Mouse (Mus musculus) hematopoietic stem cell, adult 5-6 weeks (primary cell): Measurements from ENCODE around the gene Mcrip1. TPM values are rescaled to one million over a fixed set of nuclear protein-coding genes. Genes with fewer than 3 reads are reported as not detected.

Experiments used
- ATAC-seq, 2 experiments: fragments of 125-278 bp in 1 of 2; replicated peaks in 1 of 2; 2 replicates each; pipeline ENCODE4 v1.8.0; 2016 to 2017; ENCODE audit warnings: inconsistent platforms in 2 of 2, mild to moderate bottlenecking in 2 of 2, moderate number of reproducible peaks in 2 of 2, low read depth in 1 of 2, moderate TSS enrichment in 1 of 2; ENCODE audit not compliant: low FRiP score in 2 of 2, poor library complexity in 2 of 2, severe bottlenecking in 2 of 2, insufficient read depth in 1 of 2, low TSS enrichment in 1 of 2
- total RNA-seq: library from RNA; stranded (forward); fragments of 172-1452, 232-1000 nt; gene quantifications from 2 replicates; pipeline ENCODE4 v1.2.3, GENCODE M21; 2017

Gene Mcrip1
- total RNA-seq, 1 experiment from 2014 or later, result 11.6 TPM

DNA sequence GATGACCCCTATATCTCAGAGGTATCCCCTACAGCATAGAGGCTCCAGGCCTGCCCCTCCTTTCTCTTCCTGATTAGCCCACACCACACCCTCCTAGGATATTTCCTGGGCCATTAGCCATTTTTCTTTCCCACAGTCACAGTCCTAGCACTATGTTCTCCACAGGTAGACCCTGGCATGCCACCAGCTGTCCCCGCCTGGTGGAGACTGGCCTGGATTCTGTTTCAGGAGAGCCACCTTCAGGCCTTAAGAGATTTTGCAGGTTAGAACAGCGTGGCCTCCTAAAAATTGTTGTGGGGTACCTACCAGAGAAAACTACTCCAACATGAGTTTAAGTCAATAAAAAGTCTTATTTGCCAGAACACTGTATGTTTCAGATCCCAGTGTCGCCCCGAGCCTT, 42.6 kb downstream of the Mcrip1 start:
- peak; percentile 58 to 61; a peak in 2 of 4 replicates for ATAC-seq

DNA sequence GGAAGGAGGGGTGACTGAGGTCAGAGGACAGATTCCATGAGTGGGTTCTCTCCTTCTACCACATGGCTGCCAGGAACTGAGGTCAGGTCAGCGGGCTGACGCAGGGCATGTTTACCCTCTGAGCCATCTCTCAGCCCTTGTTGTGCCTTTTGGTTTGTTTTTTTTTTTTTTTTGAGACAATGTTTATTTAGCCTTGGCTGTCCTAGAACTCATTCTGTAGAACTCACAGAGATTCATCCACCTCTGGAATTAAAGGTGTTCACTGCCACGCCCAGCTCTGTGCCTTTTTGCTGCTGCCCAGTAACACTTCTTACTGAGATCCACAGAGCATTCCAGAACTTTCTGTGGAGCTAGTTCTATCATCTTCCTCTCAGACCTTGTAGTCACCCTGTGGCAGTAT, 43.9 kb downstream of the Mcrip1 start:
- ATAC-seq, result no peak

DNA sequence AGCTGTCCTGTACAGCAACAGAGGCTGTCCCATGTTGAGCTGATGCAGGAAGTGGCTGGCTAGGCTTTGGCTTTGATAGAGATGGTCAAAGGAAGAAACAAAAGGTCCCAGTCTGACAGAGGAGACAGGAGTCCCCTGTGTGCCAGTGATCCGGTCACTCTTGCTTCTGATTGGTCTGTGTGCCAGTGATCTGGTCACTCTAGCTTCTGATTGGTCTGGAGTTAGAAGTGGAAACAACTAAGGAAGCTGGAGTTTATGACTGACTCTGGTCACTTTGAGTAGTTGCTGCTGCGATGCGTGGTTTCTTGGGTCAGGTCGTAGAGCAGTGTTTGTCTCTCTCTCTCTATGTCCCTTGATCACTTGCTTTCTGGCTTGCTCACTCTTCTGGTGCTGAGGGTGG, 47.8 kb downstream of the Mcrip1 start:
- ATAC-seq, result no peak

DNA sequence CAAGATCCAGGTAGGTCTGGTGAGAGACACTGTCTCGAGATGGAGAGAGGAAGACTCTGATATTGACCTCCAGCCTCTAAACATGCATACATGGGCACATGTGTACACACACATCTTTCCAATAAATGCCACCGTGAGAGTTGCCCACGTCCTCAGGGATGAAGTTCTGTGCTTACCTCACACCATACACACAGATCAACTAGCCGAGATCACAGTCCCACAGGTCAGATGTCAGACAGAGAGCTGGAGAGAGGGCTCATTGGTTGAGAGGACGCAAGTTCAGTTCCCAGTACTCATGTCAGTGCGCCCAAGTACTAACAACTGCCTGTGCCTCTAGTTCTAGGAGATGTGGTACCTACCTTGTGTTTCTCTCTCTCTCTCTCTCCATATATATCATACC, 48.5 kb downstream of the Mcrip1 start:
- no peak for ATAC-seq

DNA sequence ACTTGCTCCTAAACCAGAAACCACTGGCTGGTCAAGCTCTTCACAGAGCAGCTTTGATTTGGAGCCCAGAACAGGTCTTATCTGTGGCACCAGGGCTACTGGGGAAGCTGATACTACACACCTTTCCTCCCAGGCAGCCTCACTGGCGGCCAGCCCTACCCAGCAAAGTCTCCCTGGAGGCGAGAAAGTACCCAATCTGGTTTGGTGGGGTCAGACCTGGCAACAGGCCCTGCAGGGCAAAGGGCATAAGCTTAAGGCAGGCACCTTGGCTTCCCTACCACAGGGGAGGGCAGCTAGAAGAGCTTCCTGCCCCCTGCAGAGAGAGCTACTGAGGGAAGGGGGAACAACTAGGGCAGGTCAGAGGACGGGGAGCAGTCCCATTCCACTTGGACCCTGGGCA, 49.2 kb downstream of the Mcrip1 start:
- ATAC-seq, result no peak

DNA sequence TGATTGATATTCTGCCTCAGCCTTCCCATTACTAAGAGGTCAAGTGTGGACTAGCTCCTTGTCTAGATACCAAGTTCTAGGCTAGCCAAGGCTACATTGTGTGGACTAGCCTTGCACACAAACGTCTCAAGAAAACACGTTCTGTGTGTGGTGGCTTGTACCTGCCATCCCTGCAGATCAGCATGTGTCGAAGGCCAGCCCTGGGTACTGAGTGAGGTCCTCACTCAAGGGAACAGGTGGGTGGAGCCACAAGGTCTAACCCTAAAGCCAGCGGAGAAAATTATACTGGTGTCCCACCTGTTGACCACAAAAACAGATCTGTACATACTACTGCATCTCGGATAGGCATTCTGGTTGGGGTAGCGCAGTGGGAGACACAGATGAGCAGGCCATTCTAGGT, 49.6 kb downstream of the Mcrip1 start:
- ATAC-seq, result no peak

DNA sequence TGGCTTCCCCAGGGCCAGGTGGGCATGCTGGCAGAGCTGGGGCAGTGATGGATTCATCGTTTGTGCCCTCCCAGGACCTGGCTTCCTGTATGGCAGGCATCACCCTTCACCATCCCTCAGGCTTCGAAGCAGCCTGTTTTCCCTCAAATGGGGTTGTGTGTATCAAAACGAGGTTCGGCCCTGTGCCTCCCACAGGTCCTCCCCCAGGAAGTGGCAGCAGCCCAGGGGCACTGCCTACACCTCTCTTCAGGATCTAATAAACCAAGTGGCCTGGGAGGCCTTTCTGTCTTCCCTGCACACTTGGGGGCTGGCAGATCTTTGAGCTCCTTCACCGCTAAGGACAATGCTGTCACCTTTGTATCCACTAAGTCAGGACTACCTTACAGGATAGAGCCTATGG, 50.6 kb downstream of the Mcrip1 start:
- ATAC-seq, result no peak

DNA sequence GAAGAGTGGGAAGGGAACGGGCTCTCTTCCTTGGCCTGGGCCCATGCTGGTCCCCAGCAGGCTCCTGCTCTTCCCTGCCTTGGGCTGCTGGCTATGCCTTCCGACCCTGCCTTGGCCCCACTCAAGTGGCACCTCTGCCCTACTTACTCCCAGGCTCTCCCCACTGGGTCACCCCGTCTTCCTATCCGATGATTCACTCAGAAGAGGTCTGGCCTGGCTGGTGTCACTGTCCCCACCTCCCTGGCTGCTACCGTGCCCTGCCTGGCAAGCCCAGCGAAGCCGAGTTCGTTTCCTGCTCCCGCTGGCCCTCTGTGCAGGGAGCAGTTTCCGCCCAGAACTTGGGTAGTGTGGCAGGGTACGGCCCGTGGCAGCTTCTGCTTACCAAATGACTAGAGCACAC, 51.3 kb downstream of the Mcrip1 start:
- ATAC-seq, result no peak

DNA sequence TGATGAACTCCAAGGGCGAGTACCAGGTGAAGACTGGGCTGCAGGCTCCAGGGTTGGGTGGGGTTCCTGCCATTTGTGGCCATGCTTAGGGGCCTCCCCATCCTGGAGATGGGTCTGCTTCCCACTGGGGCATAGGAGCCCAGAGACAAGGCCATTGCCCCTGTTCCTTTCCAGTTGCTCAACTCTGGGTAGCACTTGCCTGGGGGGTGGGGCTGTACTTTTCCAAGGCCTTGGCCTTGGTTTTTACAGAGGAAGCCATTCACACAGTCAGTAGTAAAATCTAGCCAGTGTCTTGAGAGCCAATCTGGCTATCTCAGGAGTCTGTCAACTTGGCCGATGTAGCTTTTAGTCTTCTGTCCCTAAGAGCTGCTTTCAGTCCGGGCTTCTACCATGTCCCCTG, 52.1 kb downstream of the Mcrip1 start:
- ATAC-seq, result no peak

DNA sequence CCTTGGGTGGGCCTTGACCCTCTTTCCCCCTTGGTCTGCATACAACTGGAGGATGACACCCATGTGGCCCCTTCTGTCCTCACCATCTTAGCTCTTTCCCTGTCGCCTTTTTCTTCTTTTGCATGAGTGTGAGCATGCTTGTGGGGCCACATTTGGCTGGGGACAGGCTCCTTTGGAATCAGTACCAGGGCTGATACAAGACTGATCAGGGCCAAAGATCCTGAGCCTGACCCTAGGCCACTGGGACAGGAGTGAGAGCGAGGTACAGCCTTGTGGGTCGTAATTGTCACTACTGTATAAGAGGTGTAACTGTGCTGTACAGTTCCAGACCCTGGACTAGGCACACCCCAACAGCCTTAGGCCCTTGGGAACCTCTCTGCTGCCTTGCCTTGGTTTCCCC, 55.6 kb downstream of the Mcrip1 start:
- no peak for ATAC-seq

DNA sequence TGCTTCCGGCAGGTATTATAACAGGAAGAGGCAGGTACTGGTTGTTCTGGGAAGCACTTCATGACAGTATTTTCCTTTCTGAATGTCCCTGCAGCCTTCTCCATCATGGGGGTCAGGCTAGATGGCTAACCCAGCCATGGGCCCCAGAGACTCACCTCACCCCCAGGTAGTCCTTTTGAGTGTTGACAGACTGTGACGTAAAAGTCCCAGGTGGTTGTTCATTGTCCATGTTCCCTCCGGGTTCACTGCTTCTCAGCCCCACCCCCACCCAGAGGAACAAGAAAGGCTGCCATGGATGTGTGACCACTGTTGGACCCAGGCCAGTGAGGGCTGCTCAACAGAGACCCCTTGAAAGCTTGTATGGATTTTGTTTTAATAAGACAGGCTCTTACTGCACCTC, 56.2 kb downstream of the Mcrip1 start:
- no peak for ATAC-seq

Other genes starting within 250 kb of the Mcrip1 start
- gene Actg1, start 201.2 kb downstream of the Mcrip1 start, total RNA-seq, result 814 and 932 TPM in 2 replicates
- gene Fscn2, start 188.2 kb downstream of the Mcrip1 start, total RNA-seq, result 0.15 TPM in 1 of 2 replicates, not detected in the other
- 9.9 and 20.1 TPM in 2 replicates for gene Faap100, start 171.0 kb downstream of the Mcrip1 start, total RNA-seq
- gene Nploc4, start 112.0 kb downstream of the Mcrip1 start, total RNA-seq, result 30.3 and 43.1 TPM in 2 replicates
- not detected in 2 replicates for gene Tspan10, start 107.1 kb downstream of the Mcrip1 start, total RNA-seq
- not detected in 2 replicates for gene Pde6g, start 96.2 kb downstream of the Mcrip1 start, total RNA-seq
- 10.2 and 12.0 TPM in 2 replicates for gene Oxld1, start 91.7 kb downstream of the Mcrip1 start, total RNA-seq
- 58.3 and 96.4 TPM in 2 replicates for gene Ccdc137, start 91.6 kb downstream of the Mcrip1 start, total RNA-seq
- gene Arl16, start 82.1 kb downstream of the Mcrip1 start, total RNA-seq, result 12.8 and 24.0 TPM in 2 replicates
- 63.4 and 112 TPM in 2 replicates for gene Mrpl12, start 65.1 kb downstream of the Mcrip1 start, total RNA-seq
- 10.8 and 11.4 TPM in 2 replicates for gene Slc25a10, start 57.9 kb downstream of the Mcrip1 start, total RNA-seq
- not detected in 2 replicates for gene Gcgr, start 19.0 kb downstream of the Mcrip1 start, total RNA-seq
- gene Ppp1r27, start 1.4 kb upstream of the Mcrip1 start, total RNA-seq, result not detected in 2 replicates
- gene P4hb, start 23.5 kb upstream of the Mcrip1 start, total RNA-seq, result 384 and 534 TPM in 2 replicates
- gene Arhgdia, start 31.9 kb upstream of the Mcrip1 start, total RNA-seq, result 110 and 120 TPM in 2 replicates
- gene Alyref, start 48.6 kb upstream of the Mcrip1 start, total RNA-seq, result 110 and 227 TPM in 2 replicates
- gene Anapc11, start 48.7 kb upstream of the Mcrip1 start, total RNA-seq, result 18.1 and 32.6 TPM in 2 replicates
- not detected in 2 replicates for gene Npb, start 58.8 kb upstream of the Mcrip1 start, total RNA-seq
- gene Pcyt2, start 68.2 kb upstream of the Mcrip1 start, total RNA-seq, result 38.6 and 41.7 TPM in 2 replicates
- 52.4 and 56.7 TPM in 2 replicates for gene Sirt7, start 75.5 kb upstream of the Mcrip1 start, total RNA-seq
- gene Mafg, start 83.9 kb upstream of the Mcrip1 start, total RNA-seq, result 18.1 and 33.2 TPM in 2 replicates
- gene Pycr1, start 94.0 kb upstream of the Mcrip1 start, total RNA-seq, result 0.88 and 2.1 TPM in 2 replicates
- gene Myadml2, start 98.4 kb upstream of the Mcrip1 start, total RNA-seq, result 0.94 TPM in 1 of 2 replicates, not detected in the other
- not detected in 2 replicates for gene Notum, start 111.4 kb upstream of the Mcrip1 start, total RNA-seq
- 37.1 and 48.8 TPM in 2 replicates for gene Aspscr1, start 123.2 kb upstream of the Mcrip1 start, total RNA-seq
- 58.2 and 91.7 TPM in 2 replicates for gene Cenpx, start 164.0 kb upstream of the Mcrip1 start, total RNA-seq
- 34.2 and 34.5 TPM in 2 replicates for gene Lrrc45, start 164.2 kb upstream of the Mcrip1 start, total RNA-seq
- gene Rac3, start 171.7 kb upstream of the Mcrip1 start, total RNA-seq, result not detected in 2 replicates
- gene Dcxr, start 177.6 kb upstream of the Mcrip1 start, total RNA-seq, result 12.5 and 21.0 TPM in 2 replicates
- gene Cbr2, start 182.4 kb upstream of the Mcrip1 start, total RNA-seq, result not detected in 2 replicates
- 10.3 and 10.5 TPM in 2 replicates for gene Hmga1b, start 213.1 kb upstream of the Mcrip1 start, total RNA-seq
- 2.6 and 4.0 TPM in 2 replicates for gene Rfng, start 234.5 kb upstream of the Mcrip1 start, total RNA-seq
- gene Gps1, start 234.5 kb upstream of the Mcrip1 start, total RNA-seq, result 58.1 and 67.2 TPM in 2 replicates
- gene Dus1l, start 246.7 kb upstream of the Mcrip1 start, total RNA-seq, result 28.9 and 38.7 TPM in 2 replicates